Mouse (Mus musculus): ENCODE measurements around the gene Gm17087. TPM values are rescaled to one million over a fixed set of nuclear protein-coding genes. Genes with fewer than 3 reads are reported as not detected.
A peak's percentile ranks its signal among the peaks of the same experiment; 100 is the strongest.

The Gm17087 gene
- not detected in 2 replicates for polyA plus RNA-seq (2012; rRNA removed)

DNA sequence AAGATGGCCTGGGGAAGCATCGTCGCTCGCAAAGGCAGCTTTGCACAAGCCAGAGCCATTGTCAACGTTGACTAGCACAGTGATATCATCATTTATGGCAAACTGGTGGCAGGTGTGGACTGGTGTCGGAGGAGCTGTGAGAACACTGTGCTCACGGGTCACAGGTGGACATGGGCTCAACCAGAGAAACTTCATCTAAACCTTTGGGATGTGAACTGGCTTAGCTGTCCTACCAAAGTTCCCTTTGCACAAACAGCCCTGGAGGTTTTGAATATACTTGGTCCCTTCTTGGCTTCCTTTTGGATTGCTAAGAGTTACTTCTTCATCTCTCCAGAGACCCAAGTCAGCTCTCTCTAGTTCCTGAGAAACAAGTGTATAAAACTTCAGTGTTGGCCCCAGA lies at the start of gene Gm17087:
Gene Gm17087, minus strand, starts transcription at position 101 of the 400 bp plus-strand sequence.
- 77% methylated on average over 6 of the region's 6 CpGs for WGBS
- DNase-seq (ENCODE audit: low read depth, low spot score): no peak

DNA sequence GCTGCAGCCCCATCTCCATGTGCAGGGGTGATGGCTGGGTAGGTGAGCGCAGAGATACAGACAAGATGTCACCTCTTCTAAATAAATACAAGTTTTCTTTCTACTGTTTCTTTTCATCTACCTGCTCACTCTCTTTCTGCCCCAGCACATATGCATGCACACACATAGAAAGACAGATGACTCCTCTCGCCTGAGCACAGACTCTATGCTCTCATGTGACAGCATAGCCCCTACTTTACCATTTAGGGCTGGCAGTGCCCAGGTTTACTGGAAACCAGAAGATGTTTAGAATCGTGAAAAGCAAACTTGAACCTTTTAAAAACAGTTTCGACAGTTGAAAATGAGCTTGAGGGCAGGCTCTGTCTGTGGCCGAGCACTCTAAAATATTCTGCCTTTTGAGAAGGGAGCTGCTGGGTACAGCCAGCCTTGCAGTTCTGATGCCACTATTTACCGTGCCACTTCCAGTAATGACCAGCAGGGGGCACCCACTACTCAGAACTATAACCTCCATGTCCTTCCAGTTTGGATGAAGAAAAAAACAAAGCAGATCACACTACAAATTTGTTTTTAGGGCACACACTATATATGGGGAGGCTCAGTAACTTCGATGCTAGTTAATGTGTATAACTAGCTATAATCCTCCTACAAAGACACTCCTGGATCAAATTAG lies 47.3 kb upstream of the Gm17087 start:
- 35% methylated on average over 7 of the region's 7 CpGs for WGBS

DNA sequence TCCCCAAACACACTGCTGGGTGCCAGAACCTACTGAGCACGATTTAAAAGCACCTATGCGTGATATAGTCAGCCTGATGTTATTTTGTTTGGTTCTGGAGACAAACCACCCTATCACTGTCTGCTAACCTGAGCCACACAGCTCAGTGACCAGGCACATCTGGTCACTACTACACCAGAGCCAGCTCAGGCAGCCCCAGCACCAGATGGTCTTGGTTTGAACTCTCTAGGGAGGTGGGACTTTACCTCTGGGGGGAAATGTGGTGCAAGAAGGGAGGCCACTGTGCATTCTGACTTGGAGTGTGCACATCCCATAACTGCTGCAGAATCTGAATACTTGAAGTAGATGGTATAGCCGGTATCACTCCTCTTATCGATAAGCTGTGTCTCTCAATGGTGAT lies 45.2 kb upstream of the Gm17087 start:
- 72% methylated on average over 4 of the region's 4 CpGs for WGBS
- no peak for DNase-seq (ENCODE audit: low read depth, low spot score)

More for the DNA sequence above, 47.3 kb upstream of the Gm17087 start:
- DNase-seq (ENCODE audit: low read depth, low spot score): peak; percentile 24

DNA sequence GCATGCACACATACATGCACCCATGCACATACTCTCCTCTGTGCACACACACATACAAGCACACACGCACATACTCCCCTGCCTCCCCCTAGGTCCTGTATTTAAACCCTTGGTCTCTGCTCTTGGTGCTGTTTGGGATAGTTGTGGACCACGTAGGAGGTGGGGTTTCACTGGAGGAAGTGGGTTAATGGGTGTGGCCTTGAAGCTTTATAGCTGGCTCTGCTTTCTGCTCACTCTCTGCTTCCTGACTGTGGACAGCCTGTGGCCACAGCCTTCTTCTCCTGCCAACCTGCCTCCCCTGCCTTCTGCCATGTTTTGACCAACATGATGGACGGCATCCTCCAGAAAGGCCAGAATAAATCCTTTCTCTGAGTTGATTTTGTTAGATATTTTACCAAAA lies 39.9 kb upstream of the Gm17087 start:
- WGBS: 51% methylated on average over 3 of the region's 3 CpGs
- DNase-seq (ENCODE audit: low read depth, low spot score): no peak

DNA sequence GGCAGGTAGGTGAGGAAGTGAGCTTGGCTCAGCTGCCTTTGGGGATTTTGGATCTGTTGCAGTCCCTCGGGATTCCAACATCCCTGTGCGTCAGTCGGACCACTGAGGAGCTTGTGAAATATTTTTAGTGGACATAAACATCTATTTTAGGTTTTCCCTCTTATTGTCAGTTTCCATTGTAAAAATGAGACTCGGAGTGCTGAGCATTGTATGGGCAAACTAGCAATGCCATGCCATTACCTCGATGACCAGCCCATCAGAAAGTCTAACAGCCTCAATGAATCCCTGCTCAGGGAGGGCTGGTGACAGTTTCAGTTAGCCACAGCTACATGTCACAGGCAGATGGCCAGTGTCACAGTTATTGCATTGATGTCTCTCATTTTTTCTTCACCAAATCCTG lies 39.2 kb upstream of the Gm17087 start:
- WGBS: 76% methylated on average over 5 of the region's 5 CpGs
- DNase-seq (ENCODE audit: low read depth, low spot score): no peak

DNA sequence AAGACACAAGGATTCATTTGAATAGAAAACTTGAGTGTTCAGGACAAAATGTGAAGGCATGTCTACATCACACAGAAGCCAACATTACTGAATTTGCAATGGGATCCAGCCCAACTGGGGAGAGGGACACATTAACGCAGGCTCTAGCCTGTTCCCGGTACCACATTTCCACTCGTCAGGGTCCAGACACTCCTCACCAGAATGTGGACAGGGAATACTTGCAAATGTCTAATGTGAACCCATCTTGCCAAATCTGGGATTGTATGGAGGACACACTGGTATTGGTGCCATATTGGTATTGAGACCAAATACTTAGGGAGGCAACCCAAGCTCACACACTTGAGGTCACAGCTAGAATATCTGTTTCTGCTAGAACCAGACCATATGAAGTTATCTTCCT lies 36.2 kb upstream of the Gm17087 start:
- 90% methylated on average over 3 of the region's 3 CpGs for WGBS

DNA sequence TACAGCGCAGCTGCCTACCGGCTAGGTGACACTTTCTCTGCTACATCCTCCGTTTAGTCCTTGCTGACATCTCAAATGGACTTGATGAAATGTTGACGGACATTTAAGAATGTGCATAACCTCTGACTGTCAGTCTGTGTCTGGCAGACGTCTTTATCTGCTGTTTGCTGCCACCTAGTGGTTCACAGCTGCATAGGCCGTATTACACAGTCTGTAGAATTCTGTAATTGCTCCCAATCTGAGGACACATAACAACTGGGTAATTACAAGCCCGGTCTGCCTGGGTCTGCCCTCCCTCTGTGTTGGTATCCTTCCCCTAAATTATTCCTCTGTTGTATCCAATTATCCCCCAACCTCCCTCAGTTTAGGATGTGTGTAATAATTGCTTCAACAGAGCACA lies 31.0 kb upstream of the Gm17087 start:
- 9% methylated on average over 7 of the region's 7 CpGs for WGBS
- peak; percentile 19 for DNase-seq (ENCODE audit: low read depth, low spot score)

More for the DNA sequence above, 36.2 kb upstream of the Gm17087 start:
- no peak for DNase-seq (ENCODE audit: low read depth, low spot score)

DNA sequence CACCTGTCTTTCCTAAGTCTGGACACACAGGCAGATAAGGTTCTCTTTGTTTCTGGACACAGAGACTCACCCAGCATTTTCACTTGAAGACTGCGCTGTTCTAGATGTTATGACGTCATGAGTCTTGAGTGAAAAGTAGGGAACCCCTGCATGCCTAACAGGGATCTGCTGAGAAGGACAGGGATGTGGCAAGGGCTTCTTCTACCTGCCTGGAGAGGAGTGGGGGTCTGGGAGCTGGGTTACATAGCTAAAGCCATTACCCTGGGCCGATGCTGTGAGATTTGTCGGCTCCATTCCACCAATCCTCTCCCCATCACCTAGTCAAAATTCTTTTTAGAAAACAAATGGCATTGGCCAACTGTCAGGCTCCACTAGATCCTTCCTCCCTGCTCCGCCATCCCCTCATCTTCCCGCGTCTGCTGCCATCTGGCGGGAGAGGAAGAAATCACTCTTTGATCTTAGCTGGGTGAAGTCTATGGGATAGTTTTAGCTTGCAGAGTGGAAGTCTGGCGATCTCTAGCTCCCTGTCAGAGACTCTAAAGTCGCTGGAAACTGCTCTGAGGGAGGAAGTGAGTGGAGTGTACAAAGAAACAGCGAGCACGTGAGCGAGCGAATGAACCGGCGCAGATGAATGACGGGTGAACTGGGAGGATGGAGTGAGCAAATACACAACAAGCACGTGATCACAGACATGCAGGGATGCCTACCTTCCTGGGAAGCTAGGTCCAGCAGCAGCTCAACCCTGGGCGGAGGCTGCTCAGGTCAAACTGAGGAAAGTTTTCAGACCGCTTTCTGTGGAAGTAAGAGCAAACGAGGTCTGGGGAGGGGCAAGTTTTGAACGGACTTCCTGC lies 25.9 kb upstream of the Gm17087 start:
- DNase-seq (ENCODE audit: low read depth, low spot score): peak; percentile 39
- 12% methylated on average over 22 of the region's 22 CpGs for WGBS

DNA sequence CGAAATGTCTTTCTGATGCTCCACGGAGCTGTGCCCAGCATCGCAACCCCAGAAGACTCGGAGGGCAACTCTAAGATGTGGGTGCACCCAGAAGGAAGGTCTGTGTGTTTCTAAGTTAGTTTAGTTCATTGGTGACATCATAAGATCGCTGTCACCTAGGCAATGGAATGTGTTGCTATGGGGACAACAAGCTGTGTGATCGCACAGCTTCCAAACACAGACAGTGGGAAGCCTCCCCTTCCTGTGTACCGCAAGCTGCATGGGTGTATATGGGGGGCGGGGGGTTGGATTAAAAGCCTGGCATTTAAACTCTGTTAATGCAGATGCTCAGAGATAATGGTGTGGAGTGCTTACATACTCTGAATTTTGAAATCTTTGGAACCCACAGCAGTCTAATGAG lies 14.8 kb upstream of the Gm17087 start:
- DNase-seq (ENCODE audit: low read depth, low spot score): no peak
- WGBS: 72% methylated on average over 8 of the region's 8 CpGs

DNA sequence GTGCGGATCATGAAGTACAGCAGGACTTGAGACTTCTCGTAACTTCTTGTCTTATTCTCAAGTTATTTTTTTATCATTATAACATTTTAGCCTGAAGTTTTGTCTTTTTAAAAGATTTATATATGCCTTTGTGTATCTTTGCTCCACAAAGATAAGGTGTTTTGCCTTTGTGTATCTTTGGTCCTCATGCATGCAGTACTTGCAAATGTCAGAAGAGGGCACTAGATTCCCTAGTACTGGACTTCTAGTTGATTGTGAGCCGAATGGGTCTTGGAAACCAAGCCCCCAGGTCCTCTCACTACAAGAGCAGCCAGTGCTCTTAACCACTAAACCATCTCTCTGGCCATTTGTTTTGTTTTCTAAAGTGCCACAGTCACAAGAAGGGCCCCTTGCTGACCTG lies 13.6 kb upstream of the Gm17087 start:
- WGBS: 65% methylated on average over 3 of the region's 3 CpGs
- DNase-seq (ENCODE audit: low read depth, low spot score): no peak

DNA sequence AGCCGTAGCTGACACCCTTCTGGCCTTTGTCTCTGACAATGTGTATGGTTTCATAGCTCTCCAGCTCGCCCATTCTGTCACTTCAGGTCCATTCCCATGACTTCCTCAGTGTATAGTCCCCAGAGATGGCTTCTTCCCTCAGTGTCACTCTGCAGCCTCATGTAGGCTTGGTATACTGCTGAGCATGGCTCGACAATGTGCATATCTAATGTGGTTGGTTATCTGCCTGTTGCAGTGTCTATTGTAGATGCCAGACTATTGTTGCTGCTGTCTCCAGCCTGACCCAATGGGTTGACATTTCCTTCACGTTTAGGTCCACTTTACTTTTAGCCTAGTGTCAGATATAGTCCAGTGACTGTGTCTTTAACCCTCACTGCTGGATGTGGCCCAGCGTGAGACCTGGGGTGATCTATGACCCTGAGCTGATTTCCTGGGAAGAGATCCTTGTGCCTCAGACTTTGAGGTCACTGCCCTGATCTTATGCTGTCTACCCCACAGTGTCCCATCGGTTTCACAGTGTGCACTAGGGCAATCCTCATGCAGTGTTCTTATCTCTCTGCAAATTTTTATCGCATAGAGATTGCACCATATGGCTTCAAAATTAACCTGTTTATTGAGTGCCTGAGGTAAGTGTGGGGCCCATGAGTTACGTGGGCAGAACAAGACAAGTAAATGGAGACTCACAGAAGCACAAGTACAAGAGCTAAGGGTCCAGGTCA lies 7.0 kb upstream of the Gm17087 start:
- WGBS: 56% methylated on average over 8 of the region's 8 CpGs
- DNase-seq (ENCODE audit: low read depth, low spot score): no peak

DNA sequence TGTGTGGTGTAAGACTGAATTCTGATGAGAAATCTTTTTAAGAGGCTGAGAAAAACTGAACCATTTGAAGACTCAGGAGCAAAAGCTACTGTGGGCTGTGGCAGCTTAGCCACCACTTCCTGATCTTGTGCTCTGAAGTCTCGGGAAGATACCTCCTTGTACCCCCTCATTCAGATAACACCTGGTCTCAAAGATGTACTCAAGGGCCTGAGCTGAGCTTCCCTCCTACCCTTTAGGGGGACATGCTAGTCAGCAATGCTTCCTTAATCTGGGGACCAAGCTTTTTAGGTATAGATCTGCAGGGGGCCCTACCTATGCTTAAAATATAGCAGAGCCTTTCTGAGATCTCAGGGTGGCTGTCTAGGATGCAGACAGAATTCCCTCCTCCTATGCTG lies 3.9 kb downstream of the Gm17087 start:
- DNase-seq (ENCODE audit: low read depth, low spot score): no peak
- 56% methylated on average over 1 of the region's 1 CpGs for WGBS

DNA sequence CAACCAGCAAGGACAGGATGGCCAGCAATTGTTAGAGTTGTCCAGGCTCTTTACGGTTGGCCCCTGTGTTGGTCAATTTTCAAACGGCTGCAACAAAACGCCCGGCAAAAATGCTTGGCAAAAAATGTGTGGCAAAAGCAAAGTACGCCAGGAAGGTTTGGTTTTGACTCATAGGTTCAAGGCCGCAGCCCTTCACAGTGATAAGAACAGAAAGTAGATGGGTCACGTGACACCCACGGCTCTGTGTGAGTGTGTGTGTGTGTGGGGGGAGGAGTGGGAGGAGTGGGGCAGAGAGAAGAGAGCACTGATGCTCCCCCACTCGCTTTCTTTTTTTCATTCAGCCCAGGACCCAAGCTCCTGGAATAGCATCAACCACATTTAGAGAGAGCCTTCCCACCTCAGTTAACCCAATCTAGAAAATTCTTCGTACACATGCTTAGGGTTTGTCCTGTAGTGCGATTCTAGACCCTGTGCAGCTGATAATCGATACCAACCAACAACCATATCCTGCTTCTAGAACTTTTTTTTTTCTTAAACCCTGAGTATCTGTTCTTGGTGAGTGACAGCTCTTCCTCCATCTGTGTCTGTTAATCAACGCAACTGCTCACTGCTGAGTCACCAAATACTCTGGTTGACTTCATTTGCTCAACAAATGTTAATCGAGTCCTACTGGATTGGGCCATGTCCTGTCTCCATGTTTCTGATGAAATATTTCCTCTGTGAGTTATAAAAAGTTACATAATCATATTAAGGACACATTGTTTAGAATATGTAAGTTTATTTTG lies 4.5 kb downstream of the Gm17087 start:
- WGBS: 75% methylated on average over 14 of the region's 14 CpGs

DNA sequence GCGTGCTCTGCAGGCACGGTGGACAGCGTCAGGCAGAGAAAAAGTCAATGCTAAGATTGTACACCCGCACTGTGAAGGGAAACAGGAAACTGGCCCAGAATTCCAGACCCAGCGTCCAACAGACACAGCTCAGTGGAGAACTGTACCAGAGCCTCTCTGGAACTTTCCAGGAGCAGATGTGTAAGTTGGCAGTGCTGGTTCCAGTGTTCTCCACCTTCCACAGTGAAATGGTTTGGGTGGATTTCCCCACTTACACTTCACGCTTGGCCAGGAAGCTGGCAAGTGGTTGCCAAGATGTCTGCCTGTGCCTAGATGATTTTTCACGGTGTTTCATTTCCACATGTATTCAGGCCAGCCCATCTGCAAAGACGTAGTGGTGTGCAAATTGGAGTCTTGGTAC lies 8.8 kb downstream of the Gm17087 start:
- DNase-seq (ENCODE audit: low read depth, low spot score): no peak
- 75% methylated on average over 8 of the region's 8 CpGs for WGBS

More for the DNA sequence above, 4.5 kb downstream of the Gm17087 start:
- no peak for DNase-seq (ENCODE audit: low read depth, low spot score)

DNA sequence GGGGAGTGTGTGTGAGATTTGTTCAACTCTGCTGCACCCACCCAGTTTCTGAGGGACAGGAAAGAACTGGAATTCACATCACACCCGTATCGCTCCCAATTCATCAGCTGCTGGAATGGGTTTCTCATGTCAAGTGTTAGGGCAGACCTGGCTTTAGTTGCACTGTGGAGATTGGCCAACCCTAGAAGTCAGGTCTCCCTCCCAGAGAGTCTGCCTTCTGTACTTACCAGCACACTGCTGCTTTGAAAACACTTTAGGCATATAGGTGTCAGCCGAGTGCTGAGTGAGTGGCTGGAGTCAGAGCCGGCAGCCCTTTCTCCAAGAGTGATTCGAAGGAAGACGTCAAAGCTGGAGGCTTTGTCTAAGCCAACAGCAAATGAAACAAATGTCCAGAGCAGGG lies 10.5 kb downstream of the Gm17087 start:
- DNase-seq (ENCODE audit: low read depth, low spot score): no peak
- 83% methylated on average over 6 of the region's 6 CpGs for WGBS

DNA sequence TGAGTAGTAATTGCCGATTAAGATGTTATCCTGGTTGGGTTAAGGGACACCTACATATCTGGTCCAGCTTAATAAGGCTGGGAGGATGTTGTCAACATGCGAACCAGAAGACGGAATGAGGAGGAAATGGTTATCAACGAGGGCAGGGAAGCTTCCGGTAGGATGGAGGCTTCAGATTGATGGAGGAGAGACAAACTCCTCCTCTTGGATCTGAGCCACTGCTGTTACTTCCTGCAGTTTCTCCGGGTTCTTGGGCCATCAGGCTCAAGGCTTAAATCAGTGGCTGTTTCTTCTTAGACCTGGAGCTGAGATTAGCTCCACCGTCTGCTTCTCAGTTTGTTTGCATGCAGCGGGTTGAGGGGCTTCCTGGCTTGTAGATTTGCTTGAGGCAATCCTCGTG lies 11.0 kb downstream of the Gm17087 start:
- 76% methylated on average over 9 of the region's 9 CpGs for WGBS
- no peak for DNase-seq (ENCODE audit: low read depth, low spot score)

DNA sequence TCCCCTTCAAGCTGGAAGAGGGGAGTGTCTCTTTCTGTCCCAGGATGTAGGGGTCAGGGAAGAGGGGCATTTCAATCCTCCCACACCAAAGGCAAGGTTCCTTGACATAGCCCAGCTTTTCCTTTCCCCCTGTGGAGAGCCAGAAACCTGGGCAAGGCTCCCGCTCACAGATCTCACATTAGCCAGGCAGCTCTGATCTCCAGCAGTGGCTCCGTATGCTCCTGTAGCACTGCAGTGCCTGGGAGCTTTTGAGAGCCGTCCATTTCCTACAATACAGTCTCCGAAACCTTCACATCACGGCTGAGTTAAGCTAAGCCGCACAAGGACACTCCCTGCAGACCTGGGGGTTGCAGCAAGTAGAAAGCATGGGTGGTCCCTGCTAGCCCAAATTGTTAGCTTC lies 12.5 kb downstream of the Gm17087 start:
- DNase-seq (ENCODE audit: low read depth, low spot score): no peak
- WGBS: 88% methylated on average over 6 of the region's 6 CpGs

DNA sequence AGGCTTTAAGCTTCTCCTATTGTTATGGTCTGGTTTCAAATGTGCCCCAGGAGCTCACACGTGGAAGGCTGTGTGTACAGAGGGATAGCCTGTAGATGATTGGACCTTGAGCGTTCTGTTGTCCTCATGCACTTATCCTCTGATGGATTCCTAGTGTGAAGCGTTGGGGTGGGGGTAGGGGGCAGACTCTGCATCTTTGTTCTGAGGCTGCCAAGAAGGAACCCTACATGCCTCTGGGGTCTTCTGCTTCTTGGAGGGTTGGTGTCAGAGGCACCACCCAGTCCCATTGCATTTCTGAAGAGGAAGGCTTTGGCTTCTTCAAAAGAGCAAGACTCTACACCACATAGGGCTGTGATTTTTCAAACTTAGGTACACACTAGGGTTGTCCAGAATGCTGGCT lies 13.1 kb downstream of the Gm17087 start:
- no peak for DNase-seq (ENCODE audit: low read depth, low spot score)
- WGBS: 68% methylated on average over 3 of the region's 3 CpGs

DNA sequence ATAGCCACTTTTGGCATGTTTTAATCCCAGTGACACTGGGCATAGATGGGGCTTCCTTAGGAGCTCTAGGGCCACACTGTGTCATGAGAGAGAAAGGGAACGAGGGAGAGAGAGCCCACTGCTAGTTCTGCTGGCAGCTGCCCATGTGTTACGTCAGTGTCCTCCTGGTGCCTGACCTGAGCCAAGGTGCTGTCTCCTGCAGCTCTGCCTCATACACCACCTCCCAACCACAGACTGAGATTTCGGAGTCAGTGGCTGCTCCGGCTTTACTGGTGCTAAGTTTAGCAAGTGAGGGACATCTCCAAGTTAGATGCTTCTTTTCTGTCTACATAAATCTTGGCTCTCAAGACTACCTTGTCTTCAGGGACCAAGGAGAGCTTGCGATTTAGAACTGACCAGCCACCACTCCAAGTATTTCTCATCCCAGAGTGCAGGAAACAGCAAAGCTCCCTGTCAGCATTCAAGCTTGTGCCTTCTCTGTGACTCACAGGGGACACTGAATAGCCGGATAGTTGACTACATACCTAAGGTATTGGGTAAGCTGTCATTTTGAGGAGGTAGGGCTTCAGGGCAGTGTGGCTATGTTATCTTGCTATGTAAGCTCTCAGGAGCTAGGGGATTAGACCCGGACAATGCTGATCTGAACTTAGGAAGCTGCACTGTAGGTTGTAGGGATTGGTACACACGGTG lies 14.3 kb downstream of the Gm17087 start:
- no peak for DNase-seq (ENCODE audit: low read depth, low spot score)
- 66% methylated on average over 8 of the region's 8 CpGs for WGBS
